Mouse (Mus musculus): ENCODE measurements around the gene Rbms2.

The Rbms2 gene

DNA sequence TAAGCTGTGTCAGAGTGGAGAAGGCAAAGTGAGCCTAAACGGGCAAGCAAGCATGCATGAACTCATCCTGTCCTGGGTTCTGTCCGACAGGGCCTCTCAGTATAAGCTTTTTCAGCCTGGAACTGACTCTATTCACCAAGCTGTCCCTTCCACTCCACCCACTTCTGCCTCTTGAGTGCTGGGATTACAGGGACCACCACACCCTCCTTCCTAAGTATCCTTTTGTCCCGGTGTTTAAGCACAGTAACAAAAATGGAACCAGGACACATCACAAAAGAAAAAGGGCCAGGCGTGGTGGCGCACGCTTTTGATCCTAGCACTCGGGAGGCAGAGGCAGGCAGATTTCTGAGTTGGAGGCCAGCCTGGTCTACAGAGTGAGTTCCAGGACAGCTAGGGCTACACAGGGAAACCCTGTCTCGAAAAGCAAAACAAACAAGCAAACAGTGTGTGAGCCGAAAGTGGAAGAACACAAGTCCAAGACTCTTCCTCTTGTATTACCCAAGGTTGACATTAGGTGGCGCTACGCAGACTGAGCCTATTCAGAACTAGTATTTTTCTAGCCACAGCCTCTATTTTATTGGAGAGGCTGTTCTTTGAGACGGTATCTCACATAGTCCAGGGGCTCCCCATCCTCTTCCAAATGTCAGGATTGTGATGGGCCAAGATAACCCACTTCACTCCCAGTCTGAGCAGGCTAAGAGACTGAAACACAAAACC is 39.7 kb downstream of the Rbms2 start:
- peak; percentile 72 for DNase-seq (ENCODE audit: low read depth, low spot score)

DNA sequence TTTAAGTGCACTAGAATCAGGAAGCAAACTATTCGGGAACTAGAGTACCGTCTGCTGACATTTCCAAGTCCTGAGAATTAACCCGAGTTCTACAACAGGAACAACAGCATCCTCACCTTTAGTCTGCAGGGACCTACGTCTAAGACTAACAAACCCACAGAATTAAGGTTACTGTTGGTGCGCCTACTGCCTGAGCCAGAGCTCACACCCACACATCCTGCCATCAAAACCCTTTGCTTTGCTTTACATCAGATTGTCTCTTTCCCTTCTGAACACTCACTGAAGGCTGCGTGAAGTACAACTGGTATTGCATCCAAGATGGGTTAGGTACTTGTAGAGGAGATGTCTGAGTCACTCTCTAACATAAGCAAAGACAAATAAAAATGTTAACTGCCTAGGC is 44.7 kb downstream of the Rbms2 start:
- no peak for DNase-seq (ENCODE audit: low read depth, low spot score)

DNA sequence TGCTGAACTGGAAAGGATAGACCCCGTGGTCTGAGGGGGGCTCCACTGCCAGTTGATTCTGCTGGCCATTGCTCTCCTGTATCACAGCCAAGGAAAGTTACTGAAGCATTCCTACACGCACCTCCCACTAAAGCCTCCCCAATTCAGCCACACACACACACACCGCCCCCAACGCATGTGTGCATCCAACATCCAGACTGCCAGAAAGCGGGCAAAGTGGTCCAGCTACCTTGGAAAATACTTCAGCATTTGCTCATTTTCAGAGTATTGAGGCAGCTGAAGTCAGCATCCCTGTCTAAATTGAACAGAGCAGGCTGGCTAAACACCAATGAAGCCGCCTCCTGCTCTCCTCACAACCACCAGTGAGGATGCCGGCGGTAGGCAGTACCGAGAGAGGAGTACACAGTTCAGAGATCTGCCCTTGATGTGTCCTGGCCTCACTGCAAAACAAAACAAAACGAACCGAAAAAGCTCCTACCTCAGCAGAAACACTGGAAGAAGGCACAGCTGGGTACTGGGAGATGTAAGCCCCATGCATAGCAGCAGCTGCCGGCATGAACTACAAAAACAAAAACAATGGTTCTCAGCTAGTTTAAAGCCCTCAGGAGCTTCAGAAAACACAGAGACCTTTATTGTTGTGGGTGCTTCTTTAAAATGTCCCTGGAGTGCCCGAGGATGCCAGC is 46.3 kb downstream of the Rbms2 start:
- DNase-seq (ENCODE audit: low read depth, low spot score), result no peak

DNA sequence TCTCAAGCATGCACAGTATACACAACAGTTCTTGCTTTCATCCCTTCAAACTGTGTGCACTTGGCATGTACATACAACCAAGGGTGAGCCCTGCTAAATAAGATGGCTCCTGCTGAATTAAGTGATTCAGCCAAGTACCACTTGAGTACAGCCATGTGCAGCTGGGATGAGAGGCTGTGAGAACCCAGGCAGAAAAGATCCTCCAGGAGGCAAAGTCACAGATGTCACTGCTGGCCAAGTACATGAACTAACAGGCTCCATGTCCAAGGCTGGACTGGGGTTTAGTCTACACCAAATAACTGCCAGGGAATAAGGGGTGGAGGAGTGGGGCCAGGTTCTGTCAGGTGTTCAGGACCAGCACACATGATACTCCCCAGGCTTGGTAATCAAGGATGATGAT is 48.3 kb downstream of the Rbms2 start:
- no peak for DNase-seq (ENCODE audit: low read depth, low spot score)

DNA sequence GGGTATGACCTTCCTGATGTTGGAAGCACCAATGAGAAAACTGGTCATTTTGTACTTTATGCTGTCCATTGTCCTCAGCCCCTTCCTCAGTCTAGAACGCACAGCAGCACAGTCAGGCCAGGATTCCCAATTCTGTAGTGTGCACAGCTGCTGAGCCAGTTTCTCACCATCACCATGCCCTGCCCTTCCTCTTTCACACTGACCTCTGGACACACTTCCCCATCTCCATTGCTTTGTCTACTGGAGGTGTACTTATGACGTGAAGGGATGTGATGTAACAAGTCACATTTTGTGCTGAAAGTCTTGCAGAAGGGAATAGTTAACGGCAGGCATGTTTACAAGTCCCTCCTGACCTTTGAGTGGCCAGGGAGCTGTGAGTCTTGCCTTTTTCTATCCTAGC is 48.8 kb downstream of the Rbms2 start:
- DNase-seq (ENCODE audit: low read depth, low spot score), result no peak

DNA sequence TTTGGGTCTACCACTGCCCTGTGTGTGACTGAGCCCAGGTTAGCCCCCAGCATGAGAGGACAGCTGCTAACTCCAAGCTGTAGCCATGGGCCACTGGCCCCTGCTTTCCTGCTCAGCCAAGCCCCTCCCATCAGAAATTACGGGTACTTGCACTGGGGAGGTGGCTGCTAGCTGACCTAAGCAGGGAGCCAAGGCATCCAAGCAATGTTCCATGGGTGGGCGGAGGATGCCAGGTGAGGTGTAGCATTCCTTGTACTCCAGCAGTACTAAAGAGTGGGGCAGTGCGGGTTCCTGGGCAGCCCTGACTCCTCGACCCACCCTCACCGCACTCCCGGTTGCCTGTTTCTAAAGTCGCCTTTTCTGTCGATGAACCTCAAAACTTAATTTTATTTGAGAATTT is 52.0 kb downstream of the Rbms2 start:
- DNase-seq (ENCODE audit: low read depth, low spot score), result no peak

DNA sequence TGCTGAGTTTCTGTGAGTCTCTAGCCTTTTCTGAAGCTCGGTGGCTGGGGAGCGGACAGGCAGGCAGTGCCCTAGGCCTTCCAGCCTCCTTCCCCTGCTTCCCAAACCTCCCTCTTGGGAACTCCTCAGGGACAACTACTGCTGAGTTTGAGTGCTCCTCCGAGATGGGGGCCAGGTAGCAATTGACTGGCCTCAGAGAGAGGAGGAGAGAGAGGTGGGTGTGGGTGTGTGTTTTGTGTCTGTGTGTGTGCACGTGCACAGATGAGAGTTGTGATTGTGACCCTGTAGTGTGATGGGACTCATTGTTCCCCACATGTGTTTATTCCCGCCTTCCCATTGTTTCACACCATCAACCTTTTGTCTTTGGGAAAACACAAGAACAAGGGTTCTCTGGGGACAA is 52.6 kb downstream of the Rbms2 start:
- no peak for DNase-seq (ENCODE audit: low read depth, low spot score)

DNA sequence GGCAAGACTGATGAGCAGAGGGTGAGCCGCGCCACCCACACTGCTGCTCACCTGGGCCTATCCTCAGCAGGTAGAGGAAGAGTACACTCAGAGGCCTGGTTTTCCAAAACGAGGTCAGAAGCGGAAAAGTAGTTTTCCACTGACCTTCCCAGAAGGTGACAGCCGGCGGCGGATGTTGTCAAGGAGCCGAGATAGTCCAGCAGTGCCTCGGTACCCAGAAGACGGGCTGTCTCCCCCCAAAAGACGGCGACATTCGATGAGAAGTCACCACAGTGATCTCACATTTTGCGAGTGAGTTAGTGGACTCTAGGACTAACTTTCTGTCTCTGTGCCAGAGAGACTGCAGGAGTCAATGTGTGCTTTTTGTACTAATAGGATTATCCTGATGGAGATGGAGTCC is 54.1 kb downstream of the Rbms2 start:
- DNase-seq (ENCODE audit: low read depth, low spot score), result no peak

DNA sequence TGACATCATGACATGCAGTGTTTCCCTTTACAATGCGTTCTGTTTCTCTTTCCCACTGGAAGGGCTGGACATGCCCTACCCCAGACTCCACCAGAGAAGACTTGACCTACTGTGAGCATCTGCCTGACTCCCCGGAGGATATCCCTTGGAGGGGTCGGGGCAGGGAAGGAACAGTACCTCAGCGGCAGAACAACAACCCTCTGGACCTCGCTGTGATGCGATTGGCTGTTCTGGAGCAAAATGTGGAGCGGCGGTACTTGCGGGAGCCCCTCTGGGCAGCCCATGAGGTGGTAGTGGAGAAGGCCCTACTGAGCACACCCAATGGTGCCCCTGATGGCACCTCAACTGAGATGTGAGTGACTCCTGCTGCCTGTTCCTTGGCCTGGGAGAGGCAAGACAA is 55.3 kb downstream of the Rbms2 start:
- DNase-seq (ENCODE audit: low read depth, low spot score), result no peak

DNA sequence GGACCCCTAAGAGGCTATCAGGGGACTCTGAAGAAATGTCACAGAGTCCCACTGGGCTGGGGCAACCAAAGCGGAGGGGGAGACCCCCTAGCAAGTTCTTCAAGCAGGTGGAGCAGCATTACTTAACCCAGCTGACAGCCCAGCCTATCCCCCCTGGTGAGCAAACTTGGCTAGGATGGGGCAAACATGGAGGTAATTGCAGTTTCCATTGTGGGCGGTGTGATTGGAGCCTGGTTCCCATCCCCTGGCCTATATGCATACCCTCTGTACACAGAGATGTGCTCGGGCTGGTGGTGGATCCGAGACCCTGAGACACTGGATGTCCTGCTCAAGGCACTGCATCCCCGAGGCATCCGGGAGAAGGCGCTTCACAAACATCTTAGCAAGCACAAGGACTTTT is 56.3 kb downstream of the Rbms2 start:
- no peak for DNase-seq (ENCODE audit: low read depth, low spot score)

DNA sequence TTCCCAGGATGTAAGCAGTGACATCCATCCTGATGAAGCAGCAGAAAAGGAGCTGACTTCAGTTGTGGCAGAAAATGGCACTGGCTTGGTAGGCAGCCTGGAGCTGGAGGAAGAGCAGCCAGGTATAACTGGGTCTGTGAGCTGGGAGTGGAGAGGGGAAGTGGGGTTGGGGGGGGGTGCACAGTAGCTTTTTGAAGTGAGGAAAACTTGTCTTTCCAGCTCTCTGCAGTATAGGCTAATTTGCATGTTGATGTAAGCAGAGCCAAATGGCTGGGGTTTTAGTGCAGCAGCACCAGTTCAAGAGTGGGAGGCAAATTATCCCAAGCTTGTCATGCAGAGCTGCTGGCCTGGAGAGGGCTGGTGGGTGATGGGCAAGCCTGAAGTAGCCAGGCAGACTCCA is 68.9 kb downstream of the Rbms2 start:
- no peak for DNase-seq (ENCODE audit: low read depth, low spot score)

DNA sequence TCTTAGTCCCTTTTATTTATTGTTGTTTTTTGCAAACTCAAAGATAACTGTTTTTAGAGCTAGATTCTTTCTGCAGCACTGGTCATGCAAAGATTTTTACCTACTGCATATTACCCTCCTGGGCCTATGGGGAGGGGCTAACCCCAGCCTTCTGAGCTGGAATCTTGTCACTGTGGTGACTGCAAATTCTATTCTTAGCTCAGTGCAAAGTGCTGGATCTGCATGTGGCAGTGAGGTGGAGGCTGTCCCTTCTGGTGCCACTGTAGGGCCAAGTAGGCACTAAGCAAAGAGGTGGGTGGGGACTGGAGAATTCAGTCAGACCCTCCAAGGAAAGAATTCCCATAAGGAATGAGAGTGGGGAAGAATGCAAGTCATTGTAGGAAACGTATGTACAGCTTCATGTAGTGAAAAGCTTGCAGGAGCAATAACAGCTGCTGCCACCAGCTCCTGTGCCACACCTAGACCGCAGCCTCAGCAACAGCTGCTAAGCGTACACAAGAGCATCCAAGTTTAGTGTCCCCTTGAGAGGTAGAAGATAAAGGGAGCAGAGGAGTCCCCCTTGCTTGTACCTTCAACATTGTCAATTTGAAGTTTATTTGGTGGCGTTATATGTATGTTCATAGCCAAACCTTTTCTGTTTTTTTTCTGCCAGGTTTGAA is 69.9 kb downstream of the Rbms2 start:
- DNase-seq (ENCODE audit: low read depth, low spot score), result no peak

DNA sequence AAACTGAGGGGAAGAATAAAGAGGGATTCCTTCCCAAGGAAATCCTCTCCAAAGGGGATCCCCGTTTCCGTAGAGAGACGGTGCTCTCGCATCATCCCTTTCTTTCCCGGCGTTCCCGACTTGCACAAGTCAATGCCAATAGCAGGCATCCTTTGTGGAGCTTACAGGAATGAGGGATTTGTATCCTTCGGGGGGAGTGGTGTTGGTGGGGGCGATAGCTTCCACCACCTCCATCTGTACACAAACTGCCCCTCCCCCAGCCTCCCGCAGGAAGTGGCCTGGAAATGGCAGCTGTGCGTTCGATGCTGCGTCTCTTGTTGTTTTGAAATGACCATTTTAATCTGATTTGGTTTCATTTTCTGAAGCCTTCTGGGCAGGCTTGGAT is 82.5 kb downstream of the Rbms2 start:
- DNase-seq (ENCODE audit: low read depth, low spot score), result peak; percentile 64

DNA sequence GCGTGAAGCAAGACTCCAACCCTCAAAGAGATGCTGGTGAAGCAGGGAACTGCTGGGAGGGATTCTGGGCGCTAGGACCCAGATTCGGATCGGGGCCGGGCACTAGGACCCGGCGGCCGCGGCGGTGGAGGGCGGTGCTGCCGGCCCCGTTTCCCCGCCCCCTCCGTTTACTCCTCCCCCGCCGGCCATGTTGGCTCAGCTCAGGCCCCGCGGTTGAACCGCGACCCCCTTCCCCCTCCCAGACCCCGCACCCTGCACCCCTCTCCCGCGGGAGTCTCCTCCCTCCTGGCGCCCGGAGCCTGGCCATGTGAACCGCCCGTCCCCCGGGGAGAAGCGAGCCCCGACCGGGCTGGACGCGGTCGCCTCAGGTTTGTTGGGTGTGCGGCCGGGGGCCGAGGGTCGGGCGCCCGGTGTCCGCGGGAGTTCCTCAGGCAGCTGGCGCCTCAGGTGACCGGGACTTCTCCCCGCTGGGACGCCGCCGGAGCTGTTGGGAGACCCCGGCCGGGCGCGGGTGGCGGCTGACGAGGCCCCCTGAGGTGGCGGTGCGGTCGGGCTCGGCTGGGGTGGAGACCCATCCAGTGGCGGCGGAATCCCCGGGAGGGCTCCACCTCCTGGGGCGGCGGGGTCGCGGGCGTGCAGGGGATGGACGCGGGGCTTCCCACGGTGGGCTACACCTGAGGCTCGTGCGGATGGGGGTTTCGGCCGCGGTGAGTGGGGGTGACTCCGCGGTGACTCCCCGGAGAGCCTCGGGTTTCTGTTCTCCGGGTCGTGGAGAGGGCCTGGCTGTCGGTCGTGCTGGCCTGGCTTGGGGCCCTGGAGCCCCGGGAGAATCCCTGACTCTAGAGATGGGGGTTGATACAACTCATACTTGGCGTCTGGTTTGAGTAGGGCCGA is 83.2 kb downstream of the Rbms2 start:
- DNase-seq (ENCODE audit: low read depth, low spot score), result peak; percentile 79

DNA sequence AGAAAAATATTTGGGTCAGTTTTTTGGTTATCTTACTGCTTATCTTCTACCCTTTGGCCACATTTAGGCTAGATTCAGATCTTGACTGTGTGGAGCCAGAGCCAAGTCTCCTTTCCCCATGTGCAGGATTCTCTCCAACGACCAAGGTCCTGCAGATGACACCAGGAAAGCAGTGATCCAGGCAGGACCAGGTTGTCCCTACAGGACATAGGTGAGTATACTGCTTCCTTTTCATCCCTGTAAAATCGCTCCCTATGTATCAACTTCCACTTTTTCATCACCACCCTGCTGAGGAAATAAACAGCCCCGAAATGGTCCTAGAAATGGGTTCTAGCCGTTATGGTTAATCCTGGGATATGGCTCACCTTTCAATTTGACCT is 83.8 kb downstream of the Rbms2 start:
- DNase-seq (ENCODE audit: low read depth, low spot score), result no peak

DNA sequence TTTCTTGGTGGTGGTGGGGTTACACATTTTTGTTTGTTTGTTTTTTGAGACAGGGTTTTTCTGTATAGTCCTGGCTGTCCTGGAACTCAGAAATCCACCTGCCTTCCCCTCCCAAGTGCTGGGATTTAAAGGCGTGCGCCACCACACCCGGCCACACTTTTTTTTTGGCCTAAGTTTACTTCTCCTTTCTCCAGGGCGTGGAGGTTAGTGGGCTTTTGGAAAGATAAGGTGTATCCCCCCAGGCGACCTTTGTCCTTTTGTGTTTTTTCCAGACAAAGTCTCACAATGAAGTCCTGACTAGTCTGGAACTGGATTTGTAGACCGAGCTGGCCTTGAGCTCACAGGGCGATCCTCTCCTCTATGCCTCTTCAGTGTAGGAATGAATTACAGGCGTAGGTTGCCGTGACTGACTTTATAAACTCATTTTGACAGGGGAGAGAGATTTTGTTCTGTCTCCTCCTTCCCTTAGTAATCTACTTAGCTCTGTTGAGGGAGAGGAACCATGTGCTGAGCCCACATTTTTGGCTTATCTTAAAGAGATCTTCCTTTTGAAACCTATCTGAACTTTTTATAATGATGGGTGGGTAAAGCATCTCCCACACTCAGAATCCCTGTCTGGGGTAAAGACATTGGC is 85.0 kb downstream of the Rbms2 start:
- no peak for DNase-seq (ENCODE audit: low read depth, low spot score)

DNA sequence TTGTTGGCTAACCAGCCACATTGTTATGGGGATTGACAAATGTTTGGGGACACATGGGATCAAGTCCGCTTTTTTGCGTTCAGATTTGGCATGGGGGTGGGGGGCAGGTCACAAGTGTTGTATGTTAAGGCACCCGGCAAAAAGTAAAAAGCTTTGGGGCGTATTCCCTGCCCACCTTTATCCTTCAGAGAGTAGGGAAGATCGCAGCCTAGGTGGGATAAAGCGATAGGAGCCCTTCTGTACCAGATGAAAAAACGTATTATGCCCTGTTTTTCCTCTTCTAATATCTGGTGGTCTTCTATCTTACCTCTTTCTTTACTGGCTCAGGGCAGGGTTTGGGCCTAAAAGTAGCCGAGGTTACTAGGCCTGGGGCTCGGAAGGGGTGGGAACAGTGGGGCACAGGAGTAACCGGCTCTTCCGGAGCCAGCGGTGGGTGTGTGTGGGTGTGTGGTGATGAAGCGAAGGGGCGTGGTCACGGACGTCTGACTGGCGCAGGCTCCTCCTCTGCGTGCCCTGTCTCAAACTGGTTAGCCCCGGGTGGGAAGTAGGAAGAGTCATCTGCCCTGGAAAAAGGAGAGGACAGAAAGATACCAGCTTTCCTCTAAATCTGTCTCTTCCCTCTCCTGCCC is 85.6 kb downstream of the Rbms2 start:
- peak; percentile 94 for DNase-seq (ENCODE audit: low read depth, low spot score)

DNA sequence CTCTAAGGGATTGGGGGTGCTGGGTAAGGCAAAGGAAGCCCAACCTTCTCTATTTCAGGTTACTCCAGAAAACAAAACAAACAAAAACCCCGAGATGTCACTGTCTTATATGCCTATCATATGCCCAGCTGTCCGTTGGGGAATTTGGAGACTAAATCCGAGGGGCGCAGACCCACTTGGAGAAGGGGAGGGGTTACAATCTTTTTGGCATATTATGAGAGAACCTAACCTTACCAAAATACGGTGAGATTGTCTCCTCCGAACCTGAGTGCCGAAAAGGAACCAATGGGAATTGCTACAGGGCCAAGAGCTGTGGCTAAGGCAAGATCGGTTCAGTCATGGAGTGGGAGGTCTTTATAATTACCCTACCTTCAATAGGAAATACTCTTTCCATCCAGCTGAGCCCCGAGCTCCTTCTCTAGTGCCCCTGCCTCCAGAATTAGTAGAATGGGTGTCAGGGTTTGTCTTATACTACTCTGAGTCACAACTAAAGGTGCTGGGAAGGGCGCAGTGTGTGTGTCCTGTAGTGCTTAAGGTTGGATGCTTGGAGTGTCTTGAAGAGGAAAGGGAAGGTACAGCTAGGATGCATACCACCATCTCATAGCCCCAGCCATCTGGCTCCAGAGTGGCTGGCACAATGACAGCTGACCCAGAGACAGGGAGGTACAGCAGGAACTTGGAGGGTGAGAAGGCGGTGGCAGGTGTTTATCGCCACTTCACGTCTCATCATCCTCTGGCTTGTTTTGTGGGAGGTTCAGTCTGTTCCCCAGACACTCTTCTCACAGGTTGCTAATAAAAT is 86.4 kb downstream of the Rbms2 start:
- peak; percentile 41 for DNase-seq (ENCODE audit: low read depth, low spot score)

DNA sequence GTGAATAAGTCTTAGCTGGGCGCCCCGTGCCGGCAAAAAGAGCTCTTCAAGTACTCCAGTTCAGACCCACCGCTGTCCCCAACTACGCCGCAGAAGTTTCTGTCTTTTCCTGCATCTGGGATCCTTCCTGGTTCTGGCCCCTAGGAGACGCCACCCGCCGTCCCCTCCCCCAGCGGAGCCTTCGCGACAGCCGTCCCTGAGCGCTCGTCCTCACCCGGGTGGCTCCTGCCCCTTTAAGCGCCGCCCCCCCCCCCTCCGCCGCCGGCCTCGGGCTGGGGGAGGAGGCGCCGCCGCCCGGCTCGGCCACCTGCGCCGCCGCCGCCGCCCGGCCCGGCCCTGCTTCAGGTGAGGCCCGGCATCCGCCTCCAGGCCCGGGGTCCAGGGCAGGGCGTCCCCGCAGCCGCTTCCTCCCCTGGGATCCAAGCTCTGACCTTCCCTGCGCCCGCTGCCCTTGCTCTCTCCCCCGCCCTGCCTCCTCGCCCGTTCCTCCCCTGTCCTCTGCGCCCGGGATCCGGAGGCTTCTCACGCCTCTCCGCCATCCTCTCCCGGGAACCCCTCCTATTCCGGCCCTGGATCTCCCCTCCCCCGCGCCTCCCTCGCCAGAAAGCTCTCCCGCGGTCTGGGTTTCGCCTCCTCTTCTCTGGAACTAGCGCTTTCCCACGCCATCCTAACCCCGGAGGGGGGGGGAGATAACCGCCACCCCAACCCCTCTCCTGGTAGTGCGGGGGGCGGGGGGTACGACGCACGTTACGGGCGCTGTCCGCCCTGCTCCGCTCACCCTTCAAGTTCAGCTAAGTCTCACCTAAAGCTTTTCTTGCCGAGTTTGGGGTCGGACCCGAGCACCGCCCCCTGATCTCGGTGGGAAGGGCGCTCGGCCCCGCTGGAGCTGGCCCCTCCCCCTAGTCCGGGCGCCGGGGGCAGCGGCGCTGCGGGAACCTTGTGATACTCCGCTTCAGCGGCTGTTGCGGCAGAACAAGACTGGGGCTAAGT is 87.3 kb downstream of the Rbms2 start:
- DNase-seq (ENCODE audit: low read depth, low spot score), result peak; percentile 67
